Mouse (Mus musculus) lung, embryonic 14.5 days (tissue): ENCODE data around the gene Slit3. TPM values are rescaled to one million over a fixed set of nuclear protein-coding genes. Genes with fewer than 3 reads are reported as not detected.

Experiments used
- ATAC-seq: fragments of 200-750 bp; cut with Nextera tagmentation; 2 replicates; pipeline ENCODE4 v1.8.0; 2017; ENCODE audit warnings: mild to moderate bottlenecking, moderate TSS enrichment, moderate library complexity; ENCODE audit not compliant: insufficient read depth
- DNase-seq: peaks from one replicate; pipeline ENCODE4 v3.0.0-alpha.2; 2015
- H3K27ac ChIP-seq: fragments of 300-500 bp; sonication (generic); 2 replicates; pipeline ENCODE4 v1.5.1; 2014; ENCODE audit warnings: low read depth, mild to moderate bottlenecking, moderate library complexity
- H3K27me3 ChIP-seq: fragments of 300-500 bp; sonication (generic); 2 replicates; pipeline ENCODE4 v1.6.1; 2014; ENCODE audit warnings: low read length, control low read depth; ENCODE audit not compliant: insufficient read depth
- H3K36me3 ChIP-seq: fragments of 300-500 bp; sonication (generic); 2 replicates; pipeline ENCODE4 v1.6.1; 2014; ENCODE audit warnings: control low read depth; ENCODE audit not compliant: insufficient read depth
- H3K4me1 ChIP-seq: fragments of 300-500 bp; sonication (generic); 2 replicates; pipeline ENCODE4 v1.6.1; 2014; ENCODE audit warnings: antibody characterized with exemption, control low read depth; ENCODE audit not compliant: insufficient read depth
- H3K4me2 ChIP-seq: fragments of 300-500 bp; sonication (generic); 2 replicates; pipeline ENCODE4 v1.6.1; 2014; ENCODE audit warnings: mild to moderate bottlenecking
- H3K4me3 ChIP-seq: fragments of 300-500 bp; sonication (generic); 2 replicates; pipeline ENCODE4 v1.5.1; 2014; ENCODE audit warnings: low read depth, low read length
- H3K9ac ChIP-seq: fragments of 300-500 bp; sonication (generic); 2 replicates; pipeline ENCODE4 v1.6.1; 2014
- H3K9me3 ChIP-seq: fragments of 300-500 bp; sonication (generic); 2 replicates; pipeline ENCODE4 v1.6.1; 2016; ENCODE audit warnings: low read depth, low read length, control low read depth
- CTCF ChIP-seq: IDR thresholded peaks from 2 replicates; pipeline ENCODE4 v1.5.1; 2016; ENCODE audit warnings: antibody characterized with exemption, low read depth
- WGBS: fragments of 180-500 bp; shearing (Covaris S2); extraction: QIAGEN DNeasy Blood & Tissue Kit; methylation state at CpG from one replicate; pipeline ENCODE4 v1.1.7; 2014; 5-methylcytosine and 5-hydroxymethylcytosine counted together
- polyA plus RNA-seq: library from polyadenylated mRNA; unstranded; fragments of >200 nt; fragmentation: Nextera tagmentation; extraction: Ambion mirVana; gene quantifications from 2 replicates; pipeline ENCODE4 v1.2.1, GENCODE M21; 2014

Gene Slit3
- polyA plus RNA-seq, 1 experiment from 2014 or later: 37.3 TPM

- TF ChIP-seq CTCF: no peak
- no peaks in the 10 kb centered on the region for H3K36me3 ChIP-seq
- no peaks in the 10 kb centered on the region for H3K27me3 ChIP-seq
- ATAC-seq (no peak), DNase-seq (no peak)
- no peak overlapping the region for H3K4me2 ChIP-seq
- H3K9me3 ChIP-seq: no peaks in the 10 kb centered on the region
- H3K4me3 ChIP-seq: no peak overlapping the region
- no peak overlapping the region for H3K9ac ChIP-seq
- no peaks in the 10 kb centered on the region for H3K4me1 ChIP-seq
- no peak overlapping the region for H3K27ac ChIP-seq
- WGBS: 46% methylated on average over 4 of the region's 4 CpGs
Measured at GRCm38 (mm10) chr11:35676744-35677143, 555.7 kb downstream of the Slit3 start.

DNA sequence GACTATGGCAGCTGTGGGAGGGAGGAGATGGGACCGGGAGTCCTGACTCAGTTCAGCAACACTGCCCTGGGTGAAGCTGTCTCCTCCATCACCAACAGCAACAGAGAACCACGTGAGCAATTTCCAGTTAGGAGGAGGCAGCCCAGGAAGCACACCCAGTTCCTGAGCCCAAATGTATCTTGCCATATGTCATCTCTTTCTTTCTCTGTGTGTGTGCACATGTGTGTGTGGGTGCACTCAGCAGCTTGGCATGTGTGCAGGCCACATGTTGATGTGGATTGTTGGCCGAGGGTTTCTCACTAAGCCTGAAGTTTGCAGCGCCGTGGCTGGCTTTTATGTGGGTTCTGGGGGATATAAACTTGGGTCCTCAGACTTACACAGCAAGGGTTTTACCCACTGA is 559.0 kb downstream of the Slit3 start:
- no peaks in the 10 kb centered on the region; the same call in 1 of the 2 replicates for H3K36me3 ChIP-seq
- ATAC-seq: no peak
- no peak for TF ChIP-seq CTCF
- no peaks in the 10 kb centered on the region for H3K9me3 ChIP-seq
- H3K4me3 ChIP-seq: no peak overlapping the region
- 84% methylated on average over 5 of the region's 5 CpGs for WGBS
- DNase-seq: no peak
- no peak overlapping the region for H3K27ac ChIP-seq
- no peaks in the 10 kb centered on the region for H3K4me1 ChIP-seq
- H3K27me3 ChIP-seq: no peaks in the 10 kb centered on the region
- H3K4me2 ChIP-seq: no peak overlapping the region
- no peak overlapping the region for H3K9ac ChIP-seq

DNA sequence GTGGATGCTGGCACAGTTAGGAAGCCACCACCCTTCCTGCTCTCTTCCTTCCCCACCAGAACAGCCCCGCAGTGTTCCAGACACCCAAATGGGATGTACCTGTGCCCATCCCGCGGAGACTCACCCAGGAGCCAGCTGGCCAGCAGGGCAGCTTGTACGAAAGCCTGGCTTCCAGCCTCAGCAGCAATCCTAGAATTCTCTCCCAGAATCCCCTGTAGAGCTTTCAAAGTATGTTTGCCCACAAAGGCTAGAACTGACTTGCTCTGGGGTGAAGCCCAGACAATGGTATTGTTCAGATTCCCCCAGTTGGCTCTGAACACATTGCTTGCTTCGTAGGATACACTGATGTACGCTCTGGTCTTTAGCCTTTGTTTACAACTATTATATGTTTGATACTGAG is 566.3 kb downstream of the Slit3 start:
- WGBS: 85% methylated on average over 6 of the region's 6 CpGs
- no peaks in the 10 kb centered on the region for H3K4me1 ChIP-seq
- H3K4me3 ChIP-seq: no peak overlapping the region
- no peak for TF ChIP-seq CTCF
- H3K36me3 ChIP-seq: peaks cover 16% of the 10 kb centered on the region
- H3K27me3 ChIP-seq: no peaks in the 10 kb centered on the region
- ATAC-seq (no peak), DNase-seq (no peak)
- no peaks in the 10 kb centered on the region for H3K9me3 ChIP-seq
- no peak overlapping the region for H3K27ac ChIP-seq
- no peak overlapping the region for H3K4me2 ChIP-seq
- no peak overlapping the region for H3K9ac ChIP-seq

GRCm38 (mm10) chr11:35690515-35691281 is 569.7 kb downstream of the Slit3 start:
- H3K9ac ChIP-seq: no peak overlapping the region
- no peaks in the 10 kb centered on the region for H3K27me3 ChIP-seq
- no peak for ATAC-seq
- no peak overlapping the region for H3K4me3 ChIP-seq
- peaks cover 16% of the 10 kb centered on the region; the same call in 1 of the 2 replicates for H3K36me3 ChIP-seq
- H3K9me3 ChIP-seq: no peaks in the 10 kb centered on the region
- TF ChIP-seq CTCF: no peak
- H3K4me2 ChIP-seq: no peak overlapping the region
- H3K27ac ChIP-seq: no peak overlapping the region
- 63% methylated on average over 7 of the region's 7 CpGs for WGBS
- no peak for DNase-seq
- no peaks in the 10 kb centered on the region for H3K4me1 ChIP-seq

- TF ChIP-seq CTCF: peak; percentile 91
- Histone ChIP-seq H3K4me3 (no peak overlapping the region), H3K4me2 (no peak overlapping the region), H3K9me3 (no peaks in the 10 kb centered on the region), H3K4me1 (no peaks in the 10 kb centered on the region), H3K27me3 (no peaks in the 10 kb centered on the region), H3K27ac (no peak overlapping the region), H3K36me3 (peaks cover 16% of the 10 kb centered on the region; the same call in 1 of the 2 replicates), H3K9ac (no peak overlapping the region)
- WGBS: 21% methylated on average over 5 of the region's 5 CpGs
- ATAC-seq (peak; percentile 65), DNase-seq (peak; percentile 84)
Measured at GRCm38 (mm10) chr11:35693136-35693535, 572.1 kb downstream of the Slit3 start.

DNA sequence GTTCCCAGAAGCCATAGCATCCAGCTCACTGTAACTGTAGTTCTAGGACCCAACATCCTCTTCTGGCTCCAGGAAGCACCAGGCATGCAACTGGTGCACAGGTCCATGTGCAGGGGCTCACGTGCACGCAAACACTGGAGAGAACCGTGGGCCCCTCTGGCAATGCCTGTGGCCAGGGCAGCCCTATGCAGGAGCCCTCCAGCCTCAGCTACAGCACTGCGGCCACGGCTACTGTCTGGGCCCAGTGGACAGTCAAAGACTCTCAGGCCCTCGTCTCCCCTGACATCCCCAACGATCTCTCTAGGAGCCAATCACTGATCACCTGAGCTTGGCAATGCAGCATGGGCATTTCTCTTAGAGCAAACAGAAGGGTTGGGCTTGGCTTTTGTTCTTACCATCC is 572.6 kb downstream of the Slit3 start:
- Histone ChIP-seq H3K4me1 (no peaks in the 10 kb centered on the region), H3K9me3 (no peaks in the 10 kb centered on the region), H3K9ac (no peak overlapping the region), H3K27ac (no peak overlapping the region), H3K36me3 (peaks cover 11% of the 10 kb centered on the region; the same call in 1 of the 2 replicates), H3K4me2 (no peak overlapping the region), H3K4me3 (no peak overlapping the region), H3K27me3 (no peaks in the 10 kb centered on the region)
- ATAC-seq (no peak), DNase-seq (no peak)
- no peak for TF ChIP-seq CTCF
- WGBS: 80% methylated on average over 7 of the region's 7 CpGs

- Histone ChIP-seq H3K4me3 (no peak overlapping the region), H3K27me3 (no peaks in the 10 kb centered on the region), H3K4me2 (no peak overlapping the region), H3K9me3 (no peaks in the 10 kb centered on the region), H3K27ac (no peak overlapping the region), H3K9ac (no peak overlapping the region), H3K4me1 (no peaks in the 10 kb centered on the region), H3K36me3 (no peaks in the 10 kb centered on the region; the same call in 1 of the 2 replicates)
- TF ChIP-seq CTCF: no peak
- DNase-seq (peak; percentile 31), ATAC-seq (no peak)
- 86% methylated on average over 7 of the region's 7 CpGs for WGBS
Measured at GRCm38 (mm10) chr11:35697476-35697875, 576.5 kb downstream of the Slit3 start.
